In genomic region chr6:135295082-135295861, GRCm38 (mm10) we compare ENCODE assay signal across 9 mouse cellular contexts. TPM values are rescaled to one million over a fixed set of nuclear protein-coding genes. Genes with fewer than 3 reads are reported as not detected.
DNase-seq lines count a peak whose midpoint lies in the region; ATAC-seq lines count a peak whose summit lies in the region.
"Had no signal": no experiment of that assay in that cellular context is flagged by ENCODE, and none has a peak within 500 bp of the region (broad histone marks: within the 10 kb centered on the region; RNA-seq: fewer than 3 reads in every experiment).

No protein-coding gene starts in this region.

- no peaks in the 10 kb centered on the region for H3K4me1 ChIP-seq in midbrain, embryonic 15.5 days

- no peak overlapping the region for H3K27ac ChIP-seq in midbrain, embryonic 15.5 days

- no peaks in the 10 kb centered on the region for H3K27me3 ChIP-seq in midbrain, embryonic 15.5 days (replicated peaks)

- WGBS in midbrain, embryonic 15.5 days: 74% methylated on average over 11 of the region's 11 CpGs

- H3K36me3 ChIP-seq in midbrain, embryonic 15.5 days (replicated peaks): no peaks in the 10 kb centered on the region

- peak; percentile 12 to 22 for DNase-seq in frontal cortex, postnatal 10 days (ENCODE audit: low spot score in 2 of 2)
- no peak for DNase-seq in frontal cortex, postnatal 25 days (ENCODE audit: low spot score in 2 of 2)
- peak; percentile 61 for DNase-seq in adipocyte (ENCODE audit: low spot score)
- peak; percentile 13 to 15 for DNase-seq in kidney, adult 8-10 months
- DNase-seq in lung, postnatal 14 days: peak; percentile 37
- DNase-seq in cerebellum, adult 9-11 months: no peak

- no peak overlapping the region for H3K4me3 ChIP-seq in midbrain, embryonic 15.5 days

- no peak overlapping the region for H3K4me2 ChIP-seq in midbrain, embryonic 15.5 days

- no peaks in the 10 kb centered on the region for H3K9me3 ChIP-seq in midbrain, embryonic 15.5 days

- no peak overlapping the region for H3K9ac ChIP-seq in midbrain, embryonic 15.5 days

- ATAC-seq in CD4-positive, CD25-positive, alpha-beta regulatory T cell, adult 4 months: no peak
- no peak for ATAC-seq in midbrain, embryonic 15.5 days (replicated peaks)
- ATAC-seq: forebrain, embryonic 14.5 days had no signal

RNA-seq across cellular contexts. Expression of gene Pbp2, which starts 14.9 kb away (rescaled TPM):
- polyA plus RNA-seq in CD4-positive, CD25-positive, alpha-beta regulatory T cell, adult 4 months (2017; shearing (Covaris generic)): not detected
- polyA plus RNA-seq in midbrain, embryonic 15.5 days (2015; fragmentation: Nextera tagmentation; extraction: Ambion mirVana): not detected in 2 replicates
- polyA plus RNA-seq: forebrain, embryonic 14.5 days had no signal

RNA-seq across cellular contexts. Expression of gene Gsg1, which starts 41.1 kb away (rescaled TPM):
- polyA plus RNA-seq in CD4-positive, CD25-positive, alpha-beta regulatory T cell, adult 4 months (2017; shearing (Covaris generic)): not detected
- 0.19 TPM in 1 of 2 replicates, not detected in the other for polyA plus RNA-seq in midbrain, embryonic 15.5 days (2015; fragmentation: Nextera tagmentation; extraction: Ambion mirVana)

Comparison
In these comparisons a context has a peak if more than half of its experiments do, and no peak if none do; other contexts are left out.
1. DNase-seq: peak in frontal cortex, postnatal 10 days (2 of 2), adipocyte (single experiment), kidney, adult 8-10 months (2 of 2) and lung, postnatal 14 days (single experiment); none in frontal cortex, postnatal 25 days (0 of 2) and cerebellum, adult 9-11 months (single experiment).